Mouse (Mus musculus) erythroid progenitor cell, adult 5-6 weeks (primary cell): ENCODE measurements around the gene Bcas1. TPM values are rescaled to one million over a fixed set of nuclear protein-coding genes. Genes with fewer than 3 reads are reported as not detected.
A peak's percentile ranks its signal among the peaks of the same experiment; 100 is the strongest.

ENCODE experiments used
- ATAC-seq: replicated peaks from 2 replicates; pipeline ENCODE4 v1.8.0; 2016; ENCODE audit warnings: moderate number of reproducible peaks, mild to moderate bottlenecking, moderate TSS enrichment, inconsistent platforms; ENCODE audit not compliant: poor library complexity, low FRiP score, severe bottlenecking
- total RNA-seq, 2 experiments: library from RNA; stranded (forward) in 1 of 2; stranded (reverse) in 1 of 2; fragments of 150-400 nt in 1 of 2; fragments of 186-747, 209-891 nt in 1 of 2; gene quantifications; 2 replicates each; pipeline versions ENCODE4 v1.2.3 to v1.2.4; 2015 to 2017; ENCODE audit warnings: low replicate concordance in 2 of 2

The Bcas1 gene
- total RNA-seq, 2 experiments from 2014 or later, result 1.7 TPM; not detected in 1

DNA sequence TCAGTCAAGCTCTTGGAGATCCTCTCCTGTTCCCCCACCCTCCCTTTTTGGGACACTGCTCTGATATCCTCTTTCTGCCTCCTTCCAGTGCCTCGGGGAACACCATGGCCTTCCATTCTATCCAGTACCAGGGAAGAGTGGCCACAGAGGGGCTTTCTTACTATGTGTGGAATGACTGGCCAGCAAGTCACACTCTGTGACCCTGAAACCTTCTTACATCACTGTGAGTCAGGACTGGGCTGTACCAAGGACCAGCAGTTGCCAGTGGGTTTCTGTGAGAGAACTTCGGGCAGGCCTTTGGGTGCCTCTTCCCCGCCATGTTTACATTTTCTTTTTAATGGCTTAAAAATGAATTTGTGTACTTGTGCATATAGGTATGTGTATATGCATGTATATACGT lies 75.4 kb downstream of the Bcas1 start:
- ATAC-seq, result no peak

DNA sequence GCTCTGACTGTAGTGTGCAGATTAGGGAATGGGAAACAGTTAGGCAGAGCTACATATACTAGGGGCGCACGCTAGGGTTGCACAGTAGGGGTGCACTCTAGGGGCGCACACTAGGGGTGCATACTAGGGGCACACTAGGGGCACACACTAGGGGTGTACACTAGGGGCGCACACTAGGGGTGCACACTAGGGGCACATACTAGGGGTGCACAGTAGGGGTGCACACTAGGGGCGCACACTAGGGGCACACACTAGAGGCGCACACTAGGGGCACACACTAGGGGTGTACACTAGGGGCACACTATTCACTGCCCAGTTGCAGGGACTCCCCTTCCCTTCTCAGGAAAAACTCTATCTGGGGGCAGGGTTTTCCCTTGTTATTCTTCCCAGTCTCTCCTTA lies 75.8 kb downstream of the Bcas1 start:
- no peak for ATAC-seq

DNA sequence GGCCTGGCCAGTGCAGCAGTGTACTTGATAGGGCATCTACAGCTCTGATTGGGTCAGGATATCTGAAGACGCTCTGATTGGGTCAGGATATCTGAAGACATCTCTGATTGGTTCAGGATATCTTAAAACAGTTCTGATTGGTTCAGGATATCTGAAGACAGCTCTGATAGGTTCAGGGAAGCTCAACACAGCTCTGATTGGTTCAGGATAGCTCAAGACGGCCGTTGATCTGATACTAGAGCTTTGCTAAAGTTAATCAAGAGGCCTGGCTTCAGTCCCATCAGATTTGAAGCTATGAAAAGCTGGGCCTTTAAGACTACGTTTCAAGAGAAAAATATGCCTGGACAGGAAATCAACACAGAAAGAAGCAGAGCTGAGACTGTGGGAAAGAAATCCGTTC lies 77.9 kb downstream of the Bcas1 start:
- no peak for ATAC-seq

DNA sequence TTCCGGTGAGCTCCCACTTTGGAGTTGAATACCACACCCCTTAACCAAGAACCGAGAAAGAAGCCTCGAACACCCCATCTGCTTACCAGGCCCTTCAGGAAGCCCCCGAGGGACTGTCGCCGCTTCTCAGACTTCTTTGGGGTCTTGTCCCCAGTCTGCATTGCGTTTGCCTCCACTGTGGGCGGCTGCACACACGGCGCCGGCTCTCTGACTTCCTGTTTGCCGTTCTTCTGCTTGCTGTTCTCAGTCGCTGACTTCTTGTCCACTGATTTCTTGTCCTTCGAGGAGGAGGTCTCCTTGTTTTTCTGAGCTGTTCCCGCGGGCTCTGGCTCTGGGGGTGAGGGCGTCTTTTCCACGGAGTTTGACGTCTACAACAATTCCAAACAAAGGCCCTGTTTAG lies 78.5 kb downstream of the Bcas1 start:
- ATAC-seq, result no peak

DNA sequence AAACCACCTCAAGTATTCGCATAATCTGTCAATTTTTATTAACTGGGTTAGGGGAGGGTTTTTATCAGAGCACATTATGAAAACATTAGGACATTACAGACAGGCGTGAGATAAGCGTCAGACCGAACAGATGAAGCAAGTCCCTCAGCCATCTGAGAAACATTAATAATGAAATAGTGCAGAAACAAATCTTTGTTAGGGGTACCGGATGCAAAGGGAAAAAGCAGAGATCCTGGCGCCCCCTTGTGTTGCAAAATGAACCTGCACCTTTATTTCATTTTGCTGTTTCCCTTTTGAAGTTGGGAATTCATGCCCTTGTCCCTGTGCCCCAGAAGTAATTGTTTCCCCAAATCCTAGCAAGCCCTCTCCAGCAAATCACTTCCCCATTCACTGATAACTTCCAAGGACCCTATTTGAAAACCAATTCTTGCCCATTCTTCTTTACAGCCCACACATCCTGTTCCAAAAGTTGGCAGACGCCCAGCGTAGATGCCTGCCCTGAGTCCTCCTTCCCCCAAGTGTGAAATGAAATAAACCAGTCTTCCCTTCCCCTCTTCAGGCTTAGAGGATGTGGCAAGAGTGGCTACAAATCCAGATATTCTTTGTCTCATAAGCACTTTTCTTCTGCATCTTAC lies 80.4 kb downstream of the Bcas1 start:
- 0 out of 2 replicates have a peak, but pooled peaks have one; percentile 30 for ATAC-seq

- no peak for ATAC-seq
These were observed 82.2 kb downstream of the Bcas1 start for GRCm38 (mm10) chr2:170345410-170345793.

DNA sequence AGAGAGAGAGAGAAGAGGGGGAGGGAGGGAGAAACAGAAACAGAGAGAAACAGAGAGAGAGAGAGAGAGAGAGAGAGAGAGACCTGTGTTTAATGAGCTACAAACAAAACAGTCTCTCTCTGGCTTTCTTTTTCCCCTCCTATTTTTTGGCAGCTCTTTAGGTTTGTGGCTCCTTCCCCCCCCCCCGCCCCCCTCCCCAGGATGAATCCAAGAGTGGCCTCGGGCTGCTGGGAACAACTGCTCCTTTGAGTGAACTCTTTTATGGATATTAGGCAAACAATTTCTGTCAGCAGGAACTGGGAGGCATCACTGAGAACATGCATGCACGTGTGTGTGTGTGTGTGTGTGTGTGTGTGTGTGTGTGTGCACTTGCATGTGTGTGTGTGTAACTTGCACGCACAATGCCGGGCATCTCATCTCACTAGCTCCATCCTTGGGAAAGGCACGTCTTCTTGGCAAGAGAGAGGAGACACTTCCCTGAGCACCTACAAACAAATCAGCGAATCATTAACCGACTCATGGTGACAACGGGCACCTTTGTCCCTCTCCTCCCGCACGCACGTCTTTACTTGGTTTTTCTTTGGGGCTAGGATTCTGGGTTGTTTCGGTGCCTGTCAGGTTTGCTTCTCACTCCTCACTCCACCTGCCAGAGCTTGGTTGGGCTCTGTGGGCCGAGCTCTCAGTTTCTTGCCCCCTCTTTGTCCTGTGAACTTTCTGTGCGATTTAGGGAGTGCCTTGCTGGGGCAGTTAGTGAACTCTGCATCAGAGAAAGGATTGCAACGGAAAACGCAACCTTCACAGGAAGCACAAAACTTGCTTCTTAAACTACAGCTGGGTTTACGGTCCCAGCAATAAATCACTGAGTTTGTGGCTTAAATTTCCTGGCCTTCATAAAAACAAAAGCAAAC lies 82.9 kb downstream of the Bcas1 start:
- no peak for ATAC-seq

DNA sequence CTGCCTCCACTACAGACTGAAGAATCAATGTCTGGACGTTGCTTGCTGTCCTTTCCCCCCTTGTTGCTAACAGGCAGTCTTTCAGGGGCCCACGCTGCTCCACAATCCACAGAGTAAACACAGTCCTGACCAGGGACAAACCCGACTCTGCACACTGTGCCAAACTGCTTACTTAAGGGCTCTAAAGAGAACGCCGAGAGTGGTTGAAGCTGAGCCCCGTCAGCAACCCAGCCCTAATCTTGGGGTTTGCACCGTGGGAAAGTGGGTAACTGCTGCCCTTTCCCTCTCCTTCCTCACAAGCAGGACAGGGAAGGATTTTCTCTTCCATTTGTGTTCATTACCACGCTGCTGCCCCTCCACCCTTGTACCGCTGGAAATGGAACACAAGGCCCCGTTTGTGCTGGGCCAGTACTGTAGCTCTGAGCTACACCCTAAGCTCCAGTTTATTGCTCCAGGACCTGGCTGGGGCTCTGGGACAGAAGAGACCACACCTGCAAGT lies 83.8 kb downstream of the Bcas1 start:
- no peak for ATAC-seq

DNA sequence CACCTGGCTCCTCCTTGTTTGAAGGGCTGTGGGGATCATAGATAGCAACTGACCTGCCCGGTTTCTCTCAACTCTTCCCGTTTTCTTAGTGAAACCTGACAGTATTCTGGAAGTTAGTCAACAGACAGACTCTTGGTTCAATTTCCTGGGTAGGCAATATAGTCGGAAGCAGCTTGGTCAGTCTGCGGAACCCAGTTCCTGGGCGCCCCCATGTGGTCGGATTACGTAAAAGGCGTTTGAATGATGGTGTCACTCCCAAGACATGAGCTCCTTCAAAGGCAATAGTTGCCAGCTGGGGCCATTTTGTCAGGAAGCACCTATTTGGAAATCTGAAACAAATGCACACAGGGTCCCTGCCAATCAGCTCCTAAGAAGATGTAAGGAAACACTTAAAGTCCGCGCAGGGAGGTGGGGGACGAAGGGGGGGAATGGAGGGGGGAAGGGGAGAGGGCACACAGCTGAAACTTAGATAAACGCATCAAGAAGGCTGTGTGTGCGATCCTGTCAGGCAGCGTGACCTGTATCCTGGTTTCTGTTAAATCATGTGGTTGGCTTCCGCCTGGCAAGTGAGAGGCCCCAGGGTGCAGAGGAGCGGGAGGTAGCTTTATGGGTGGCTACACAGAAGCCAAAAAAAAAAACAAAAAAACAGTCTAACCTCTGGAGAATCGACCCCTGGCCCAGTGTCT lies 84.4 kb downstream of the Bcas1 start:
- no peak for ATAC-seq

- ATAC-seq, result no peak
These were observed 85.3 kb downstream of the Bcas1 start for GRCm38 (mm10) chr2:170342312-170342830.

- ATAC-seq, result no peak
These were observed 86.5 kb downstream of the Bcas1 start for GRCm38 (mm10) chr2:170341179-170341578.

- no peak for ATAC-seq
These were observed 91.3 kb downstream of the Bcas1 start for GRCm38 (mm10) chr2:170336266-170336760.

DNA sequence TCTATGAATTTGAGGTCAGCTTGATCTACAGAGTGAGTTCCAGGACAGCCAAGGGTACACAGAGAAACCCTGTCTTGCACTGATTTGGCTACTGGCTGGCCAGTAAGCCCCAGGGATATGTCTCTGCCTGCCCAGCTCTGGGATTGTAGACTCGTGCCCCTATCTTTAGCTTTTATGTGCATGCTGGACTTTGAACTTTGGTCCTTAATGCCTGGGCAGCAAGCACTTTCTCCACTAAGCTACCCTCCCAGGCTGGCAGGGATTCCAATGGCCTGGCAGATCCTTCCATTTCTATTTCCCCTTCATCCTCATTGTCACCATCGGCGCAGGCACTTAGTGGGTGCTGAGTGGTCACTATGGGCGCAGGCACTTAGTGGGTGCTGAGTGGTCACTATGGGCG lies 92.5 kb downstream of the Bcas1 start:
- no peak for ATAC-seq

DNA sequence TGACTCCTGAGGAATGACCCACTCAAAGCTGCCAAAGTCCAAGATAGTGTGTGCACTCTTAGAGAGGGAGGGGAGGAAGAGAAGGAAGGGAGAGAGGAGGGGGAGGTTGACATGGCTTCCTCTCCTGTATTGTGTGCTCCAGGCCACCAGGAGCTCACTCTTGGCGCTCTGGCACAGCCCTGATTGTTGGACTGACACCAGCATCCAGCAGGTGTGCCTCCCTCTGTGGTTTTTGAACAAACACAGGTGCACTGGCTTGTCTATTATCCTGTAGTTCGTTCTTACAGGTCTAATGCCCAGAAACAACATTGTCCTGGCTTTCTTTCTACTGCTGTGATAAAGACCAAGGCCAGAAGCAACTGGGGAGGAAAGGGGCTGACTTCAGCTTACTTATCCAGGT lies 95.8 kb downstream of the Bcas1 start:
- no peak for ATAC-seq

GRCm38 (mm10) chr2:170330466-170330865 lies 97.2 kb downstream of the Bcas1 start:
- ATAC-seq, result no peak

DNA sequence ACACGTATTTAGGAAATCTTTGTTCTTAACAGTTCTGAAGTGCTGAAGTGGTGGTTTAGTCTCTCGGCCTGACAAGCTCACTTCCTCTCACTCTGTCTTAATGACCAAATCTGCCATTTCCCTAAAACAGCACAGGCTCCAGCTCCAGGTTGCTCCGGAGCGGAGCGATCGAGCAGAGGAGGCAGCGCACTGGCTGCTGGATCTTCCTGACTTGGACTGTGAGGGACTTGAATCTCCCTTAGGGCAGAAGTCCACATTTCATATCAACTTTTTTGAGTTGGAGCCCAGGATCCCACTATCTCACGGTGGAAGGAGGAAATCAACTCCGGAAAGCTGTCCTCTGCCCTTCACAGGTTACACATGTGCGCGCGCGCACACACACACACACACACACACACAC lies 97.7 kb downstream of the Bcas1 start:
- no peak for ATAC-seq

GRCm38 (mm10) chr2:170323925-170324347 lies 103.7 kb downstream of the Bcas1 start:
- ATAC-seq, result no peak

GRCm38 (mm10) chr2:170322013-170322414 lies 105.6 kb downstream of the Bcas1 start:
- no peak for ATAC-seq

DNA sequence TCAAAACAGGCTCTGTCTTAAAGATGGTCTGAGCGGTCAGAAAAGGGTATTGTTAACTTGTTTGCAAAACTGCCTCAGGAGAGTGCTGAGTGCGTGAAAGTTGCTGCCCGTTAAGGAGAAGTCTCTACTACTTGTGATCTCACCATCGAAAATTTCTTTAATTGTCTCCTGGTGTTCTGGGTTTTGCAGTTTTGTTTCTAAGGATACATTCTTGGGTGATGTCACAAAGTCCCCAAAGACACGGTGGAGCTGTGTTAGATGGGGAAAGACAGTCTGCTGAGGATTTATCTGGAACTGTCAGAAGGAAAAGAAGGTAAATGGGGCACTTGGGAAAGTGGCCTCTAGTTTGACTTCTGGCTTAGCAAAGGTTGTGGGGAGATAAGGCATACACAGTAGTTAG lies 106.1 kb downstream of the Bcas1 start:
- no peak for ATAC-seq
